Mouse (Mus musculus): ENCODE data around the gene Fgf23. TPM values are rescaled to one million over a fixed set of nuclear protein-coding genes. Genes with fewer than 3 reads are reported as not detected.

The Fgf23 gene
- 0.09 and 0.20 TPM in 2 replicates for polyA plus RNA-seq (2016; fragmentation: Nextera tagmentation; extraction: Ambion mirVana)

DNA sequence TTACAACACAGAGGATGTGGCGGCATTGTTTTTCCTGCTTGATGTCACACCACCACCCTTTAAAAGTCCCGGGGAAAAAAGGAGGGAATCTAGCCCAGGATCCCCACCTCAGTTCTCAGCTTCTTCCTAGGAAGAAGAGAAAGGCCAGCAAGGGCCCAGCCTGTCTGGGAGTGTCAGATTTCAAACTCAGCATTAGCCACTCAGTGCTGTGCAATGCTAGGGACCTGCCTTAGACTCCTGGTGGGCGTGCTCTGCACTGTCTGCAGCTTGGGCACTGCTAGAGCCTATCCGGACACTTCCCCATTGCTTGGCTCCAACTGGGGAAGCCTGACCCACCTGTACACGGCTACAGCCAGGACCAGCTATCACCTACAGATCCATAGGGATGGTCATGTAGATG, at the start of gene Fgf23:
TSS of gene Fgf23 (plus strand) at position 86 of the 400 bp plus-strand sequence.
- 8% methylated on average over 5 of the region's 5 CpGs for WGBS
- peak; percentile 96 for ATAC-seq (ENCODE audit: insufficient number of reproducible peaks, insufficient read depth, low FRiP score, low TSS enrichment)
- H3K27me3 ChIP-seq, result peaks cover 4% of the 10 kb centered on the region; the same call in 1 of the 2 replicates
- H3K27ac ChIP-seq, result no peak within 1 kb of the TSS
- H3K36me3 ChIP-seq, result no peaks in the 10 kb centered on the region
- peaks cover 10% of the 10 kb centered on the region for H3K4me1 ChIP-seq
- no peak within 1 kb of the TSS for H3K9ac ChIP-seq
- H3K4me3 ChIP-seq, result no peak within 1 kb of the TSS
- H3K9me3 ChIP-seq, result no peaks in the 10 kb centered on the region
- peak within 1 kb of the TSS; percentile 27 for H3K4me2 ChIP-seq (replicated peaks)

- Histone ChIP-seq H3K4me2 (replicated peaks) (no peak overlapping the region), H3K4me3 (no peak overlapping the region), H3K9me3 (no peaks in the 10 kb centered on the region), H3K36me3 (no peaks in the 10 kb centered on the region), H3K4me1 (peaks cover 12% of the 10 kb centered on the region), H3K9ac (no peak overlapping the region), H3K27me3 (no peaks in the 10 kb centered on the region), H3K27ac (no peak overlapping the region)
- no peak for ATAC-seq (ENCODE audit: insufficient number of reproducible peaks, insufficient read depth, low FRiP score, low TSS enrichment)
- 71% methylated on average over 7 of the region's 7 CpGs for WGBS
Measured at GRCm38 (mm10) chr6:127024836-127025235, 47.9 kb upstream of the Fgf23 start.

GRCm38 (mm10) chr6:127034760-127035159, 37.9 kb upstream of the Fgf23 start:
- no peaks in the 10 kb centered on the region for H3K9me3 ChIP-seq
- no peaks in the 10 kb centered on the region for H3K36me3 ChIP-seq
- no peaks in the 10 kb centered on the region for H3K27me3 ChIP-seq
- peak overlapping the region; percentile 34; the same call in 1 of the 2 replicates for H3K4me2 ChIP-seq (replicated peaks)
- WGBS, result 31% methylated on average over 10 of the region's 10 CpGs
- no peak overlapping the region for H3K4me3 ChIP-seq
- H3K9ac ChIP-seq, result no peak overlapping the region
- H3K27ac ChIP-seq, result no peak overlapping the region
- H3K4me1 ChIP-seq, result 0 out of 2 replicates have a peak, but pooled peaks cover 5% of the 10 kb centered on the region
- no peak for ATAC-seq (ENCODE audit: insufficient number of reproducible peaks, insufficient read depth, low FRiP score, low TSS enrichment)

- ATAC-seq (ENCODE audit: insufficient number of reproducible peaks, insufficient read depth, low FRiP score, low TSS enrichment), result no peak
- Histone ChIP-seq H3K4me3 (no peak overlapping the region), H3K36me3 (no peaks in the 10 kb centered on the region), H3K27me3 (no peaks in the 10 kb centered on the region), H3K9me3 (no peaks in the 10 kb centered on the region), H3K9ac (no peak overlapping the region), H3K4me1 (peaks cover 3% of the 10 kb centered on the region; the same call in 1 of the 2 replicates), H3K27ac (no peak overlapping the region), H3K4me2 (replicated peaks) (no peak overlapping the region)
- 60% methylated on average over 6 of the region's 6 CpGs for WGBS
Measured at GRCm38 (mm10) chr6:127044909-127045308, 27.8 kb upstream of the Fgf23 start.

DNA sequence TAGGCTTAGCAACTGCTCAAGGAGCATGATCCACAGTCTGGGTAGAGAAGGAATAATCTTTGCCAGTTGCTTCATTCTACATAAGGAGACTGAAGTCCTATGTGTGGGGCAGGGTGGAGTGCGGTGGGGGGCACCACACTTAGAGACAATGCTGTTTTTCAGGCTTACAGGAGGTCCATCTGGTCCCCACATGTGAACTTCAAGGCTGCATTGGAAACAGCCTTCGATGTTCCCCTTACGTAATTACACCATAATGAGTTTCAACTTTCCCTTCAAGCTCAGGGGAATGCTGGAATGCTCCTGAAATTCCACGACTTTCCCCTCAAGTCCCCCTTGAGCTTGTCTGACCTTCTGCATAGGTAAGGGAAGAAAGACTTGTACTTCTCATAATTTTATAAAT, 21.9 kb upstream of the Fgf23 start:
- Histone ChIP-seq H3K4me2 (replicated peaks) (no peak overlapping the region), H3K9me3 (no peaks in the 10 kb centered on the region), H3K4me3 (no peak overlapping the region), H3K27ac (peak overlapping the region; percentile 85), H3K4me1 (peaks cover 18% of the 10 kb centered on the region), H3K27me3 (no peaks in the 10 kb centered on the region), H3K36me3 (no peaks in the 10 kb centered on the region), H3K9ac (no peak overlapping the region)
- 15% methylated on average over 4 of the region's 4 CpGs for WGBS
- ATAC-seq (ENCODE audit: insufficient number of reproducible peaks, insufficient read depth, low FRiP score, low TSS enrichment), result peak; percentile 88

DNA sequence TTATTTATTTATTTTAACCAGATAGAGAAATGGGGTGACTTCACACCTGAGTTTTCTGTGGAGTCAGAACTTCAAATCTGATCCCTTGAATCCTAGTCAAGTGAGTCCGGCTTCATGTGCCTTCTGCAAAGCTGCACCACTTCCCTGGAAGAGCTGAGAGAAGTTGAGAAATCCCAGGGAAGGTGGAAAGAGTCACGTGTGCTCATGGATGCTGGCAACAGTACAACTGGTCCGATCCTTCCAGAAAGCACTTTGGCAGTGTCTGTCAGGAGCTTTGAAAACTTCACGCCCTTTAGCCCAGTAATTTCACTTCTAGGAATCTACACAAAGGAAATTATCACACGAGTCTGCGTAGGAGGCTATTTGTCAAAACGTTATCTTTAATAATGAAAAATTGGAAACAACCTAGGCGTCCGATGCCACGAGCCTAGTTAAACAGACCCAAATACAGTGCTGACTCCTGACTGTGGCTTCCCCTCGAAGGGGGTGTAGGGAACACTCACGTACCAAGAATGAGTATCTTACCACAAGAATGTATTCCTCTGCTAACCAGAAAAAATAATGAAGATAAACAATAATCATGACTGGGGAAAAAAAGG, 15.6 kb upstream of the Fgf23 start:
- no peaks in the 10 kb centered on the region for H3K27me3 ChIP-seq
- H3K27ac ChIP-seq, result no peak overlapping the region
- H3K4me1 ChIP-seq, result peaks cover 2% of the 10 kb centered on the region; the same call in 1 of the 2 replicates
- no peak overlapping the region for H3K4me2 ChIP-seq (replicated peaks)
- H3K4me3 ChIP-seq, result no peak overlapping the region
- no peak overlapping the region for H3K9ac ChIP-seq
- no peaks in the 10 kb centered on the region for H3K9me3 ChIP-seq
- WGBS, result 78% methylated on average over 12 of the region's 12 CpGs
- ATAC-seq (ENCODE audit: insufficient number of reproducible peaks, insufficient read depth, low FRiP score, low TSS enrichment), result no peak
- H3K36me3 ChIP-seq, result no peaks in the 10 kb centered on the region

- Histone ChIP-seq H3K4me3 (no peak overlapping the region), H3K27ac (no peak overlapping the region), H3K9ac (no peak overlapping the region), H3K4me1 (peaks cover 6% of the 10 kb centered on the region; the same call in 1 of the 2 replicates), H3K27me3 (no peaks in the 10 kb centered on the region), H3K4me2 (replicated peaks) (no peak overlapping the region), H3K9me3 (no peaks in the 10 kb centered on the region), H3K36me3 (no peaks in the 10 kb centered on the region)
- ATAC-seq (ENCODE audit: insufficient number of reproducible peaks, insufficient read depth, low FRiP score, low TSS enrichment), result no peak
- WGBS, result 75% methylated on average over 4 of the region's 4 CpGs
Measured at GRCm38 (mm10) chr6:127059975-127060374, 12.7 kb upstream of the Fgf23 start.

DNA sequence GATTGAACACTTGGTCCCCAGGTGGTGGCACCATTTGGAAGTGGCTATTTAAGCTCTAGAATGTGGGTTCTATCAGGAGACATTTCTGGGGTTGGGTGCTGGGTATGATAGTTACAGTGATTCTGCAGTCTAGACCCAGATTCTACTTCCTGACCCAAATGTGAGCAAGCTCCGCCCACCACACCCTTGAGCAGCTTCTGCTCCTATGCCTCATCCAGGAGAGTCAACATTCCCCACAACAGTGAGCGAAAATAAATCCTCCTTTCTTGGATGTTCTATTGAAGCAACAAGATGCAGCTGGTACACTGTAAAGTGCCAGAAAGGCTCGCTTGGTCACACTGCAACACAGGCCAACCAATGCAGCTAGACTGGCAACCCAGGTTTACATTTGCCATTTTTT, 8.8 kb upstream of the Fgf23 start:
- no peaks in the 10 kb centered on the region for H3K36me3 ChIP-seq
- no peak overlapping the region for H3K9ac ChIP-seq
- H3K4me3 ChIP-seq, result no peak overlapping the region
- H3K4me1 ChIP-seq, result peaks cover 6% of the 10 kb centered on the region; the same call in 1 of the 2 replicates
- no peak overlapping the region for H3K4me2 ChIP-seq (replicated peaks)
- ATAC-seq (ENCODE audit: insufficient number of reproducible peaks, insufficient read depth, low FRiP score, low TSS enrichment), result no peak
- no peaks in the 10 kb centered on the region for H3K9me3 ChIP-seq
- 0 out of 2 replicates have a peak, but pooled peaks cover 5% of the 10 kb centered on the region for H3K27me3 ChIP-seq
- 82% methylated on average over 3 of the region's 3 CpGs for WGBS
- no peak overlapping the region for H3K27ac ChIP-seq

- 0 out of 2 replicates have a peak, but pooled peaks cover 5% of the 10 kb centered on the region for H3K27me3 ChIP-seq
- H3K4me3 ChIP-seq, result peak overlapping the region; percentile 5; the same call in 1 of the 2 replicates
- no peak overlapping the region for H3K27ac ChIP-seq
- H3K4me1 ChIP-seq, result peaks cover 6% of the 10 kb centered on the region; the same call in 1 of the 2 replicates
- WGBS, result 4% methylated on average over 14 of the region's 14 CpGs
- H3K9ac ChIP-seq, result no peak overlapping the region; the same call in 1 of the 2 replicates
- no peaks in the 10 kb centered on the region for H3K9me3 ChIP-seq
- 0 out of 2 replicates have a peak, but pooled peaks have one; percentile 35 for ATAC-seq (ENCODE audit: insufficient number of reproducible peaks, insufficient read depth, low FRiP score, low TSS enrichment)
- peak overlapping the region; percentile 39 for H3K4me2 ChIP-seq (replicated peaks)
- no peaks in the 10 kb centered on the region for H3K36me3 ChIP-seq
Measured at GRCm38 (mm10) chr6:127064815-127065214, 7.9 kb upstream of the Fgf23 start.

DNA sequence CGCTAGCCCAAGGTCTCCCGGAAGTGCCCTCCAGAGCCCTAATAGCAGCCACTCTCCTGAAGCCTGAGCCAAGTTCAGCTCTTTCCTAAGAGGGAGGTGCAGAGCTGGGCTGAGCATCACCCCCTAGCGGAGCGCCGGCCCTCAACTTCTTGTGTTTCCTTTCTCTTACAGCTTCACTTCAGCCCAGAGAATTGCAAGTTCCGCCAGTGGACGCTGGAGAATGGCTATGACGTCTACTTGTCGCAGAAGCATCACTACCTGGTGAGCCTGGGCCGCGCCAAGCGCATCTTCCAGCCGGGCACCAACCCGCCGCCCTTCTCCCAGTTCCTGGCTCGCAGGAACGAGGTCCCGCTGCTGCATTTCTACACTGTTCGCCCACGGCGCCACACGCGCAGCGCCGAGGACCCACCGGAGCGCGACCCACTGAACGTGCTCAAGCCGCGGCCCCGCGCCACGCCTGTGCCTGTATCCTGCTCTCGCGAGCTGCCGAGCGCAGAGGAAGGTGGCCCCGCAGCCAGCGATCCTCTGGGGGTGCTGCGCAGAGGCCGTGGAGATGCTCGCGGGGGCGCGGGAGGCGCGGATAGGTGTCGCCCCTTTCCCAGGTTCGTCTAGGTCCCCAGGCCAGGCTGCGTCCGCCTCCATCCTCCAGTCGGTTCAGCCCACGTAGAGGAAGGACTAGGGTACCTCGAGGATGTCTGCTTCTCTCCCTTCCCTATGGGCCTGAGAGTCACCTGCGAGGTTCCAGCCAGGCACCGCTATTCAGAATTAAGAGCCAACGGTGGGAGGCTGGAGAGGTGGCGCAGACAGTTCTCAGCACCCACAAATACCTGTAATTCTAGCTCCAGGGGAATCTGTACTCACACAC, 7.4 kb downstream of the Fgf23 start:
- WGBS, result 2% methylated on average over 59 of the region's 59 CpGs
- Histone ChIP-seq H3K27me3 (peaks cover 15% of the 10 kb centered on the region), H3K36me3 (no peaks in the 10 kb centered on the region), H3K9me3 (no peaks in the 10 kb centered on the region), H3K4me1 (0 out of 2 replicates have a peak, but pooled peaks cover 4% of the 10 kb centered on the region), H3K4me3 (peak overlapping the region; percentile 61), H3K4me2 (replicated peaks) (peak overlapping the region; percentile 95), H3K9ac (peak overlapping the region; percentile 72), H3K27ac (no peak overlapping the region)
- ATAC-seq (ENCODE audit: insufficient number of reproducible peaks, insufficient read depth, low FRiP score, low TSS enrichment), result peak; percentile 82; the same call in 1 of the 2 replicates

- peaks cover 10% of the 10 kb centered on the region for H3K27me3 ChIP-seq
- ATAC-seq (ENCODE audit: insufficient number of reproducible peaks, insufficient read depth, low FRiP score, low TSS enrichment), result no peak
Measured at GRCm38 (mm10) chr6:127081820-127082219, 9.1 kb downstream of the Fgf23 start.

More at GRCm38 (mm10) chr6:127081820-127082219, 9.1 kb downstream of the Fgf23 start:
- Histone ChIP-seq H3K36me3 (no peaks in the 10 kb centered on the region), H3K9me3 (no peaks in the 10 kb centered on the region), H3K9ac (no peak overlapping the region), H3K27ac (no peak overlapping the region), H3K4me2 (replicated peaks) (no peak overlapping the region), H3K4me3 (no peak overlapping the region), H3K4me1 (0 out of 2 replicates have a peak, but pooled peaks cover 4% of the 10 kb centered on the region)
- WGBS, result 75% methylated on average over 6 of the region's 6 CpGs

Measured in embryonic facial prominence, embryonic 12.5 days (tissue).